ENCODE assay signal across 8 mouse cellular contexts in the genomic region with DNA sequence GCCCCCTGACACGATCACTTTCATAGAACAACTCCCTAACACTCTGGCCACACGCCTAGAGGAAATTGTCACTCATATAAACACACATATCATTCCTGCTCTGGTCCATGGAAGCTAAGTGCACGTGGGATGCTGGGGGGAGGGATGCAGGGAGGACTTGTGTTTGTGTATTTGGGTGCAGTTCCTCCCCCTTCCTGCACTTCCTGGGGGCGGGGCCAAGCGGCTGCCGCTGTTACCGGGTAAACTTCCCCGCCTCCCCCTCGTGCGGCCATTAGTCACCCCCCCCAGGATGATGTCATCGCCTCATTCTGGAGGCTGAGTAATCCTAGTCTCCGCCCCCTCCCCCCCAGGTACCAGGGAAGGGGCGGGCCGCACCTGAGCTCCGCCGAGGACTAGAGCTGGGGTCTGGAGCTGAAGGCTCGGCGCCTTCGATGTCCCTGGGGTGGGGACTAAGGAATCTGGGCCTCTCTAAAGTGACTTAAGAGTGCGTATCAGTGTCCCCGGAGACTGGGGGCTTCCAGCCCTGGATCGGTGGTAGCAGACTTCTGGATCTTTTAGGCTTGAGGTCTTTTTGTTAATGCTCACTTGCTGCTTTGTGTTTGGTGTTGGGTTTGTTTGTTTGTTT. TPM values are rescaled to one million over a fixed set of nuclear protein-coding genes. Genes with fewer than 3 reads are reported as not detected.
DNase-seq lines count a peak whose midpoint lies in the region; ATAC-seq lines count a peak whose summit lies in the region.

No protein-coding gene starts in this region.

- 2% methylated on average over 22 of the region's 22 CpGs for WGBS in hindbrain, embryonic 15.5 days

- peaks cover 46% of the 10 kb centered on the region for H3K4me1 ChIP-seq in hindbrain, embryonic 15.5 days (replicated peaks)
- peaks cover 74% of the 10 kb centered on the region for H3K4me1 ChIP-seq in megakaryocyte, embryonic 14.5 days

- H3K36me3 ChIP-seq in hindbrain, embryonic 15.5 days = no peaks in the 10 kb centered on the region
- no peaks in the 10 kb centered on the region for H3K36me3 ChIP-seq in megakaryocyte, embryonic 14.5 days (replicated peaks; ENCODE audit: low read length)

- peak overlapping the region; percentile 73 for H3K27ac ChIP-seq in hindbrain, embryonic 15.5 days (replicated peaks)

- H3K4me2 ChIP-seq in hindbrain, embryonic 15.5 days = peak overlapping the region; percentile 96

- peak; percentile 89 for DNase-seq in T-cell, adult 2 months (ENCODE audit: low spot score)
- peak; percentile 90 to 98 for DNase-seq in cerebellum, postnatal 25 days
- DNase-seq in frontal cortex, postnatal 36 days (ENCODE audit: low spot score in 2 of 2) = peak; percentile 63 to 68
- DNase-seq in left cerebral cortex, adult 8-10 months (ENCODE audit: low spot score in 2 of 2) = peak; percentile 52 to 83
- DNase-seq in right cerebral cortex, adult 2 months (ENCODE audit: low spot score in 2 of 2) = peak; percentile 78
- peak; percentile 89 for DNase-seq in urinary bladder, postnatal 25 days (ENCODE audit: low spot score)

- no peaks in the 10 kb centered on the region for H3K27me3 ChIP-seq in hindbrain, embryonic 15.5 days
- no peaks in the 10 kb centered on the region for H3K27me3 ChIP-seq in megakaryocyte, embryonic 14.5 days (replicated peaks)

- peak overlapping the region; percentile 39 for H3K4me3 ChIP-seq in hindbrain, embryonic 15.5 days
- peak overlapping the region; percentile 94 for H3K4me3 ChIP-seq in megakaryocyte, embryonic 14.5 days (replicated peaks)

- ATAC-seq in hindbrain, embryonic 15.5 days (ENCODE audit: low FRiP score, low read depth) = no peak

- H3K9ac ChIP-seq in hindbrain, embryonic 15.5 days = peak overlapping the region; percentile 51

- no peaks in the 10 kb centered on the region for H3K9me3 ChIP-seq in hindbrain, embryonic 15.5 days
- no peaks in the 10 kb centered on the region for H3K9me3 ChIP-seq in megakaryocyte, embryonic 14.5 days

RNA-seq across cellular contexts. Expression of gene Ccdc9, which starts 10.3 kb away (rescaled TPM):
- 29.3 and 29.6 TPM in 2 replicates for polyA plus RNA-seq in hindbrain, embryonic 15.5 days (2015; fragmentation: Nextera tagmentation; extraction: Ambion mirVana)
- total RNA-seq in left cerebral cortex, adult 8-10 months (2022) = 100 to 1,000 TPM in 1 of 4 experiments, 10 to 100 TPM in 3; 80.6 to 105 (median 83.6) TPM
- polyA plus RNA-seq in megakaryocyte, embryonic 14.5 days (2012; ENCODE audit: insufficient read depth, low replicate concordance) = 27.8 and 101 TPM in 2 replicates

RNA-seq across cellular contexts. Expression of gene Bbc3, which starts 11.3 kb away (rescaled TPM):
- polyA plus RNA-seq in hindbrain, embryonic 15.5 days (2015; fragmentation: Nextera tagmentation; extraction: Ambion mirVana) = 28.9 and 31.7 TPM in 2 replicates
- 10 to 100 TPM in 3 of 4 experiments, 1 to 10 TPM in 1; 9.2 to 15.8 (median 12.0) TPM for total RNA-seq in left cerebral cortex, adult 8-10 months (2022)
- polyA plus RNA-seq in megakaryocyte, embryonic 14.5 days (2012; ENCODE audit: insufficient read depth, low replicate concordance) = 1,043 and 5,254 TPM in 2 replicates

RNA-seq across cellular contexts. Expression of gene Inafm1, which starts 23.5 kb away (rescaled TPM):
- 52.2 and 58.4 TPM in 2 replicates for polyA plus RNA-seq in hindbrain, embryonic 15.5 days (2015; fragmentation: Nextera tagmentation; extraction: Ambion mirVana)
- 10 to 100 TPM; 34.6 to 36.9 (median 36.6) TPM for total RNA-seq in left cerebral cortex, adult 8-10 months (2022)
- 53.8 and 168 TPM in 2 replicates for polyA plus RNA-seq in megakaryocyte, embryonic 14.5 days (2012; ENCODE audit: insufficient read depth, low replicate concordance)

RNA-seq across cellular contexts. Expression of gene C5ar1, which starts 37.5 kb away (rescaled TPM):
- polyA plus RNA-seq in hindbrain, embryonic 15.5 days (2015; fragmentation: Nextera tagmentation; extraction: Ambion mirVana) = 2.2 and 2.7 TPM in 2 replicates
- 1 to 10 TPM in 2 of 4 experiments, under 1 TPM in 2; 0.46 to 3.4 (median 1.7) TPM for total RNA-seq in left cerebral cortex, adult 8-10 months (2022)
- 2.0 and 6.6 TPM in 2 replicates for polyA plus RNA-seq in megakaryocyte, embryonic 14.5 days (2012; ENCODE audit: insufficient read depth, low replicate concordance)

RNA-seq across cellular contexts. Expression of gene C5ar2, which starts 52.9 kb away (rescaled TPM):
- polyA plus RNA-seq in hindbrain, embryonic 15.5 days (2015; fragmentation: Nextera tagmentation; extraction: Ambion mirVana) = 0.10 and 0.14 TPM in 2 replicates
- total RNA-seq in left cerebral cortex, adult 8-10 months (2022) = under 1 TPM; 0.30 to 0.67 (median 0.58) TPM
- polyA plus RNA-seq in megakaryocyte, embryonic 14.5 days (2012; ENCODE audit: insufficient read depth, low replicate concordance) = 0.04 TPM in 1 of 2 replicates, not detected in the other

Comparison
In these comparisons a context has a peak if more than half of its experiments do, and no peak if none do; other contexts are left out.
1. RNA of gene Bbc3, which starts 11.3 kb away (polyA plus RNA-seq): 1,043 to 5,254 TPM in megakaryocyte, embryonic 14.5 days; 28.9 to 31.7 TPM in hindbrain, embryonic 15.5 days; every median in the first group is over 10 times any median in the second.
2. Peak in every context shown above with its lines, with median percentiles within 50 percentile points of each other: DNase-seq.